Mouse (Mus musculus): ENCODE measurements around the gene Trf.

DNA sequence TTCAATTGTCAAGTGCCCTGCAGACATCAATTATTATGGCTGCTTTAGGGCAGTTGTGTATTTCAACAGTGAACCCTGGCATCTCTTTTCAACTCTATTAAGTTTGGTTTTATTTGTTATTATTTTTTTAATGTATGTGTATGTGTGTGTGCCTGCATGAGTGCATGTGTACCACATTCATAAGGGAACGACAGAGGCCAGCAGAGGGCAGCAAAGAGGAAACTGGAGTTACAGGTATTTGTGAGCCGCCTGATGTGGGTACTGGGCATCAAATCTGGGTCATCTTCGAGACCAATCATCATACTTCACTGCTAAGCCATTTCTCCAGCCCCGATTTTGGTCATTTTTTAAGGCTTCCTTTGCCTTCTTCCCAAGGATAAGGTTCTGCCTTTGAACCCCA, 35.5 kb upstream of the Trf start:
- TF ChIP-seq CTCF (IDR thresholded peaks at IDR 0.05; ENCODE audit: low read depth, low read length) = no peak
- no peak for TF ChIP-seq POLR2A (IDR thresholded peaks at IDR 0.05; ENCODE audit: insufficient read depth, low read length)
- TF ChIP-seq EP300 (IDR thresholded peaks at IDR 0.05; ENCODE audit: insufficient read depth, low read depth, low read length) = no peak

All from ES-Bruce4 (cell line).